Mouse (Mus musculus): ENCODE data around the gene Pitpnm2. TPM values are rescaled to one million over a fixed set of nuclear protein-coding genes. Genes with fewer than 3 reads are reported as not detected.

The Pitpnm2 gene
- total and polyA plus RNA-seq, 3 experiments: 9.0 to 35.6 (median 24.1) TPM

DNA sequence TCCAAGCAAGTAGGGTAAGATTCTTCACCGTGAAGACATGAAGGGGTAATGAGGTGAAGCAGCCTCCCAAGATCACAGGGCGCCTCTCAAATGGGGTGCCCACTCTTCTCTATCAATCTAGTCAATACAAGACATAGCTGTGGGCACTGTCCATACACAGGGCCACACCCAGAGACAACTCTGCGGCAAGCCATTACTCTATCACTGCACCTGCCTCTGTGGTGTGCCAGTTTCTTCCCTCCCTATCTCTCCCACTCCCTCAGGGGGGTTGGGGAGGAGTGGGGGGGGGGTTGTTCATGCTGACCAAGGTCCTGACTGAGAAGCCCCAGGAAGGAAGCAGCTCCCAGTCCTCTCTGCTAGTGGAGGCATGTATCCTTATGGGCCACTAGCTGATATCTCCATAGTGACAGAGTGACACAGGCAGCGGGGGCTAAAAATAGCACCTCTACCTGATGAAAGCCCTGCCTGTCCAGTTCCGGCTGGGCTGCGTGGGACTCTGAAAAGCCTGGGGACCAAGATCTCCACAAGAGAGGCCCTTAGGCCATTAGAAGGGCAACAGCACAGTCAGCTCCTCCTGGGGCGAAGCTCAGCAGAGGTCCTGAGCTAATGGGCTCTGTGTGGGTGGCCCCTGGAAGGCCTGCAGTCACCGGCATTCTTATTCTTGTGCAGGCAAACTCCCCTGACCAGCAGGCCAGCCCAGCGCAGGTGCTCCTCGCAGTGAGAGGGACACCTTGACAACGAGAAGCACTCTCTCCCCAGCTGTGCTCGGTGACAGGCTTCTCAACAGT, 15.5 kb downstream of the Pitpnm2 start:
- Histone ChIP-seq H3K27me3 (ENCODE audit: insufficient read depth, low read length) (no peaks in the 10 kb centered on the region), H3K9me3 (replicated peaks) (no peaks in the 10 kb centered on the region), H3K4me3 (ENCODE audit: low read depth, low read length) (no peak overlapping the region), H3K36me3 (replicated peaks) (peaks cover 58% of the 10 kb centered on the region), H3K4me1 (ENCODE audit: insufficient read depth, low read depth, low read length) (peaks cover 11% of the 10 kb centered on the region)
- ATAC-seq (ENCODE audit: extremely low read depth, insufficient number of reproducible peaks, low FRiP score, poor library complexity, severe bottlenecking) (no peak), DNase-seq (ENCODE audit: low spot score) (no peak)
- no peak for TF ChIP-seq GATA1 (IDR thresholded peaks at IDR 0.05; ENCODE audit: borderline replicate concordance, low read length)
- TF ChIP-seq CTCF (IDR thresholded peaks at IDR 0.05; ENCODE audit: low read depth, low read length): no peak
- TF ChIP-seq GATA2 (IDR thresholded peaks at IDR 0.05; ENCODE audit: borderline replicate concordance, low read depth, low read length): no peak
- TF ChIP-seq POLR2AphosphoS5 (IDR thresholded peaks at IDR 0.05; ENCODE audit: insufficient replicate concordance, low read depth, low read length): no peak
- no peak for TF ChIP-seq TAL1 (conservative IDR thresholded peaks at IDR 0.05; ENCODE audit: low read depth, low read length)

DNA sequence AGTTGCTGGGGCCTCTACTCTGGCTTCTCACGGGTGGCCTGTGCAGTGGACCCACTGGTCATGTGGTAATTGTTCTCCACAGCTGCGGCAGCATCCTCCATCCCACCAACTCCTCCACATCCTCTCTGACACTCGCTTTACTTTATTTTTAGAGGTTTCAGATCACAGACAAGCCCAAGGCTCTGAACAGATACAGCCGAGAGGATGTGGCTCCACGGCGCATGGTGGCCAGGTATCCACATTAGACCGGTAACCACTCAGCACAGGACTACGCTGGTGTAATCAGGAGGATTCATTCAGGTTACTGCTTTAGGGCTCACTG, 16.5 kb downstream of the Pitpnm2 start:
- peaks cover 48% of the 10 kb centered on the region for H3K36me3 ChIP-seq (replicated peaks)
- peaks cover 8% of the 10 kb centered on the region for H3K4me1 ChIP-seq (ENCODE audit: insufficient read depth, low read depth, low read length)
- no peaks in the 10 kb centered on the region for H3K27me3 ChIP-seq (ENCODE audit: insufficient read depth, low read length)
- no peak overlapping the region for H3K4me3 ChIP-seq (ENCODE audit: low read depth, low read length)
- ATAC-seq (ENCODE audit: extremely low read depth, insufficient number of reproducible peaks, low FRiP score, poor library complexity, severe bottlenecking): no peak
- TF ChIP-seq TAL1 (conservative IDR thresholded peaks at IDR 0.05; ENCODE audit: low read depth, low read length) (no peak), GATA1 (IDR thresholded peaks at IDR 0.05; ENCODE audit: borderline replicate concordance, low read length) (no peak), GATA2 (IDR thresholded peaks at IDR 0.05; ENCODE audit: borderline replicate concordance, low read depth, low read length) (no peak), POLR2AphosphoS5 (IDR thresholded peaks at IDR 0.05; ENCODE audit: insufficient replicate concordance, low read depth, low read length) (no peak), CTCF (IDR thresholded peaks at IDR 0.05; ENCODE audit: low read depth, low read length) (no peak)
- no peaks in the 10 kb centered on the region for H3K9me3 ChIP-seq (replicated peaks)
- no peak for DNase-seq (ENCODE audit: low spot score)

DNA sequence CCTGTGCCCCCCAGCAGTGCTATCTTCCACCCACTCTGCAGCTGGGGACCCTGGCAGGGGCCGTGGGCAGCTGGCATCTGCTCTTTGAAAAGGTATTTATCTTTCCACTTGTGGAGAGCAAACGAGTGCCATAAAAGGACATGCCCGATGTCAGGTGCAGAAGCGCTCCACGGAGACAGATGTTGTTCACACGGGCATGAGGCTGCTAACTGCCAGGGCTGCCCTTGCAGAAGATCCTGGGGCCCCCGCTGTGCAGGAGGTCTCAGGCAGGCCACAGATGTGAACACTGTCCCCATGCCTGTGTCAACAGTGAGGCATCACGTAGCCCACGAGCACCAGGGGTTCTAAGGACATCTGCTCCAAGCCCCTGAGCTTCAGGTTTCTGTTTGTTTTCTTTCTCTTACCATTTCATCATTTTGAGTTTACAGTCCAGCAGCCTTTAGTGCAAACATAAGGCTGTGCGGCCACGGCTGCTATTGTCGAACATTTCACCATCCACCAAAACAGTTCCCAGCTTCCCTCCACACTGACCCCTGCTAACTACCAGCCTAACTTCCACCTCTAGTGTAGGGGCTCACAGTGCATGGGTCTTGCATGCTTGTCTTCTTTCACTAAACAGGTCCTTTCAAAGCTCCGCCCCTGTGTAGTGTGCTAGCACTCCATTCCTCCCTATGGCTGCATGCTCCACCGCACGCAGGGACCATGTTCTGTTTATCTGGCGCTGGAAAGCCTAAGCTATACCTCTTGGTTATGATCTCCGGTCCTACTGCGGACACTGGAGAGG, 17.0 kb downstream of the Pitpnm2 start:
- Histone ChIP-seq H3K27me3 (ENCODE audit: insufficient read depth, low read length) (no peaks in the 10 kb centered on the region), H3K4me1 (ENCODE audit: insufficient read depth, low read depth, low read length) (peaks cover 8% of the 10 kb centered on the region), H3K36me3 (replicated peaks) (peaks cover 42% of the 10 kb centered on the region), H3K4me3 (ENCODE audit: low read depth, low read length) (no peak overlapping the region), H3K9me3 (replicated peaks) (no peaks in the 10 kb centered on the region)
- ATAC-seq (ENCODE audit: extremely low read depth, insufficient number of reproducible peaks, low FRiP score, poor library complexity, severe bottlenecking) (no peak), DNase-seq (ENCODE audit: low spot score) (no peak)
- no peak for TF ChIP-seq POLR2AphosphoS5 (IDR thresholded peaks at IDR 0.05; ENCODE audit: insufficient replicate concordance, low read depth, low read length)
- TF ChIP-seq GATA1 (IDR thresholded peaks at IDR 0.05; ENCODE audit: borderline replicate concordance, low read length): no peak
- TF ChIP-seq CTCF (IDR thresholded peaks at IDR 0.05; ENCODE audit: low read depth, low read length): no peak
- TF ChIP-seq TAL1 (conservative IDR thresholded peaks at IDR 0.05; ENCODE audit: low read depth, low read length): no peak
- TF ChIP-seq GATA2 (IDR thresholded peaks at IDR 0.05; ENCODE audit: borderline replicate concordance, low read depth, low read length): no peak

DNA sequence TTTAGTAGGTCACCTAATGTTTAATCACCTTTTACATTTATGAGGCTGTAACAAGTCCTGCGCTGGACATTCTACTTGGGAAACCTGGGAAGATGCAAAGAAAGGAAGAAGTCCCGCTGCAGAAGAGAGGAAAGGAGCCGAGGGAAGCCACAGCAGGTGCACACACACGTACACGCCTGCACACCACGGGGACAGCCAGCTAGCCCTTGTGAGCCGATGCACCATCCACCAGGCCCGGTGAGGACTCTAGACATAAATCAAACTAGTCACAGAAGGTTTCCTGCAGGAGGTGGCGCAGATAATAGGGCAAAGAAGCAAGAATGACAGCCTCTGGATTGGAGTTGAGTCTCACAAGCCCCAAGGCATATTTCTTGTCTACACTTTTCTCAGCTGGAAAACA, 19.1 kb downstream of the Pitpnm2 start:
- TF ChIP-seq TAL1 (conservative IDR thresholded peaks at IDR 0.05; ENCODE audit: low read depth, low read length) (no peak), GATA2 (IDR thresholded peaks at IDR 0.05; ENCODE audit: borderline replicate concordance, low read depth, low read length) (no peak), CTCF (IDR thresholded peaks at IDR 0.05; ENCODE audit: low read depth, low read length) (no peak), POLR2AphosphoS5 (IDR thresholded peaks at IDR 0.05; ENCODE audit: insufficient replicate concordance, low read depth, low read length) (no peak)
- no peak for ATAC-seq (ENCODE audit: extremely low read depth, insufficient number of reproducible peaks, low FRiP score, poor library complexity, severe bottlenecking)
- no peak overlapping the region for H3K4me3 ChIP-seq (ENCODE audit: low read depth, low read length)
- H3K4me1 ChIP-seq (ENCODE audit: insufficient read depth, low read depth, low read length): peaks cover 8% of the 10 kb centered on the region
- H3K9me3 ChIP-seq (replicated peaks): no peaks in the 10 kb centered on the region
- H3K27me3 ChIP-seq (ENCODE audit: insufficient read depth, low read length): no peaks in the 10 kb centered on the region
- DNase-seq (ENCODE audit: low spot score): no peak
- peaks cover 38% of the 10 kb centered on the region for H3K36me3 ChIP-seq (replicated peaks)

DNA sequence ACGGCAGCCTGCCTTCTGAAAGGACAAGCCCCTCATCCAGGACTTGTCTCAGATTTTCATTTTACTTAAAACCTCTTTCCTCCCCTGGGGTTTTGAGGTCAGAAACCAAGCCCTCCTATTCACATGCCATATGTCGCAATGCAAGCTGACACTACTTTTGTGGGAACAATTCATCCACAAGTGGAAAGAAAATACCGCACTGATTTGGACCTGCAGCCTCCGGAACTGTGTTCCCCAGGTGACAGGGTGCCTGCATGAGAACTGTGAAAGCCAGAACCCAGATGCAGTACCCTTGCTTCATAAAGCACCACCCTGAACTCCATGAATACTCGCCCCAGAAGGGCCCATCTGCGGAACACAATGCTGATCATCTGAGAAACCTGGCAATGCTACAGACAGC, 22.4 kb downstream of the Pitpnm2 start:
- no peak for TF ChIP-seq POLR2AphosphoS5 (IDR thresholded peaks at IDR 0.05; ENCODE audit: insufficient replicate concordance, low read depth, low read length)
- TF ChIP-seq GATA1 (IDR thresholded peaks at IDR 0.05; ENCODE audit: borderline replicate concordance, low read length): no peak
- TF ChIP-seq GATA2 (IDR thresholded peaks at IDR 0.05; ENCODE audit: borderline replicate concordance, low read depth, low read length): no peak
- TF ChIP-seq CTCF (IDR thresholded peaks at IDR 0.05; ENCODE audit: low read depth, low read length): no peak
- TF ChIP-seq TAL1 (conservative IDR thresholded peaks at IDR 0.05; ENCODE audit: low read depth, low read length): no peak
- peaks cover 6% of the 10 kb centered on the region; the same call in 1 of the 2 replicates for H3K4me1 ChIP-seq (ENCODE audit: insufficient read depth, low read depth, low read length)

DNA sequence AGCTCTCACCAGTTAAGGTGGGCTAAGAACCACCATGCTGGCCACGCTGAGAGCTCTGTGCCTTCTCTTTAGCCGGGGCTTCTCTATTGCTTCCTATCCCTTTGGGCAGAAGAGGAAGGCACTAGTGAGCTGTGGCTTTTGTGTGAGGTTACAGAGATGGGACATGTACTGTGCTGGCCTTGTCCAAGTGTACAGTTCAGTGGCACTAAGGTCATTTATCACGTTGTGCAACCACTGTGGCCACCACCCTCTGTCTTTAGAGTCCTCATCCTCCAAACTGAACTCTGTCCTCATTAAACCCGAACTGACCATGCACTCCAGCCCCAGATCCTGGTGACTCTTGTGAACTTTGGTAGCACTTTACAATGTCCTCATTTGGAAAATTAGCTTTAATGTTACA, 23.1 kb downstream of the Pitpnm2 start:
- Histone ChIP-seq H3K4me1 (ENCODE audit: insufficient read depth, low read depth, low read length) (0 out of 2 replicates have a peak, but pooled peaks cover 2% of the 10 kb centered on the region), H3K4me3 (ENCODE audit: low read depth, low read length) (no peak overlapping the region), H3K36me3 (replicated peaks) (peaks cover 41% of the 10 kb centered on the region), H3K9me3 (replicated peaks) (no peaks in the 10 kb centered on the region), H3K27me3 (ENCODE audit: insufficient read depth, low read length) (no peaks in the 10 kb centered on the region)
- TF ChIP-seq GATA2 (IDR thresholded peaks at IDR 0.05; ENCODE audit: borderline replicate concordance, low read depth, low read length): no peak
- no peak for TF ChIP-seq CTCF (IDR thresholded peaks at IDR 0.05; ENCODE audit: low read depth, low read length)
- TF ChIP-seq TAL1 (conservative IDR thresholded peaks at IDR 0.05; ENCODE audit: low read depth, low read length): no peak
- no peak for TF ChIP-seq GATA1 (IDR thresholded peaks at IDR 0.05; ENCODE audit: borderline replicate concordance, low read length)
- no peak for TF ChIP-seq POLR2AphosphoS5 (IDR thresholded peaks at IDR 0.05; ENCODE audit: insufficient replicate concordance, low read depth, low read length)
- no peak for DNase-seq (ENCODE audit: low spot score)
- no peak for ATAC-seq (ENCODE audit: extremely low read depth, insufficient number of reproducible peaks, low FRiP score, poor library complexity, severe bottlenecking)

More for the DNA sequence above, 22.4 kb downstream of the Pitpnm2 start:
- Histone ChIP-seq H3K36me3 (replicated peaks) (peaks cover 43% of the 10 kb centered on the region), H3K4me3 (ENCODE audit: low read depth, low read length) (no peak overlapping the region), H3K27me3 (ENCODE audit: insufficient read depth, low read length) (no peaks in the 10 kb centered on the region), H3K9me3 (replicated peaks) (no peaks in the 10 kb centered on the region)
- ATAC-seq (ENCODE audit: extremely low read depth, insufficient number of reproducible peaks, low FRiP score, poor library complexity, severe bottlenecking): no peak
- no peak for DNase-seq (ENCODE audit: low spot score)

All from G1E (cell line).